Mouse (Mus musculus): ENCODE results near the gene Grap.

Grap gene

DNA sequence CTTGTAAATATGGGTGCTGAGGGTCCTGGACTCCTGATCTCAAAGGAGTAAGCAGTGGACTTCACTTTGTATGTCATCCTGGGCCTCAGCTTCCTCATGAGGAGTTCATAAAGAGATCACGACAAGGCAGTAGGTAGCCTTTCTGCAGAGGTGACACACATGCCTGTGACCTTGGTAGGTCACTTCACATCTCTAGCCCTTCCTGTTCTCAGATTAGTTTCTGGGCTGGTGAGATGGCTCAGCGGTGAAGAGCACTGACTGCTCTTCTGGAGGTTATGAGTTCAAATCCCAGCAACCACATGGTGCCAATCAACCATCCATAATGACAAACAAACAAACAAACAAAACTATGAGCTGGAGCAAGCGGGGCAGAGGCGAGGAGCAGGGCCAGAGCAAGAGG is 24.6 kb downstream of the Grap start:
- no peak for DNase-seq (ENCODE audit: extremely low read depth, low read depth, low spot score)

DNA sequence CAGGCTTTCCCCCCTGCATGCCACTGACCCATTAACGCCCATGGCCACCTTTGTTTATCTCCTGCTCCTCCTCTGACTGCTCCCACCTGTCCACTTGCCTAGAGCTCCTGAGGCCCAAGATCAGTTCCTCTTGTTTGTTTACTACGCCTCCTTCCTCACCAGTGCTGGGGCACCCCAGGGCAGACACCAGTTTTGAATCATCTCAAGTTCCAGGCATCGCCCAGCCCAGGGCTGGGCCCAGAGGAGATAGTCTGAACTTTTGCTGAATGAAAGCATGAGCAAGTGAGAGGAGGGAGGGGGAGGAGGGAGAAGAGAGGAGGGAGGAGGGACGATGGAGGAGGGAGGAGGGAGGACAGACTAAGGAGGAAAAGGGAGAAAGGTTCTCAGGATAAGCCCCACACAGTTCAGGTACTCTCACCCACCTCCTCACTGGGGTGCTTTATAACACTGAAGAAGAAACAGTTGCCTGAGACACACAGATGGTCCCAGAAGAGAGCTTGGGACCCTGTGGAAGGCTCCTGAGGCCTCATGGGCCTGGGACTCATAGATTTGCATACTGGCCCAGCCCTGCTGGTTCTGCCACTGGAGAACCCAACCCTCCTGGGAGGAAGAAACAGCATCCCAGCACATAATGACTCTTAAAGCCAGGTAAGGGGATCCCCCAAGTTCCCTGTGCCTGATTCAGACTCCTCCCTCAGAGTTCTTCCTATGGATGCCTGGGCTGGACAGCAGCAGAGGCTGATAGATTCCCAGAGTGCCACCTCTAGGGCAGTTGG is 26.2 kb downstream of the Grap start:
- DNase-seq (ENCODE audit: extremely low read depth, low read depth, low spot score), result no peak

DNA sequence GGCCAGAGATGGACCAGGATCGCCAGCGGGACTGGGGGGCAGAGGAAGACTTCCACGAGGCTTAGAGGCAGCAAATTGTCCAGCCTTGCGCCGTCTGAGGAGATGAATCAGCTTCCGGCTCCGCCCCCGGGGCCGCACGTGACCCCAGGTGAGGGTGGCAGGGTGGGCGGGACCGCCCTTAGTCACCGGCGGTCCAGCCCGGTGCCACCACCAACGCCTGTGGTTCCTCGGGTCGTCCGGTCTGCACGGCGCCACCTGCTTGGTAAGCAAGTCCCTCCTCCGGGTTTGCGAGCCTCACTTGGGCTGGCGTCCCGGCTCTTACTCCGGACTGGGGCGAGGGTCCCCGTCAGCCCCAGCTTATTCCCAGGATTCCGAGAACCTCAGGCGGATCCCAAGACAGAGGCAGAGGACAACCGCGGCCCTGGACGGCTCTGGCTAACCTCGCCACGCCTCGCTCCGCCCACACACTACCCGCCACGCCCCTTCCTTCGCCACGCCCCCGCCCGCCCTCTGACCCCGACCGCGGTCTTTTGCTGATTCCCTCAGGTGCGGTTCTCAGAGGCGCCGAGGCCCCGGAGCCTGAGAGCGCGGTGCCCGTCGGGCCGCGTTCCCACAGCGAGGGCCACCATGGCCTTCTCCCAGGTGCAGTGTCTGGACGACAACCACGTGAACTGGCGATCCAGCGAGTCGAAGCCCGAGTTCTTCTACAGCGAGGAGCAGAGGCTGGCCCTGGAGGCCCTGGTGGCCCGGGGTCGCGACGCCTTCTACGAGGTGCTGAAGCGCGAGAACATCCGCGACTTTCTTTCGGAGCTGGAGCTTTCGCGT is 31.1 kb downstream of the Grap start, which contains the start of gene Fam83g:
Gene Fam83g, plus strand, starts transcription at position 185 of the 825 bp plus-strand sequence.
- DNase-seq (ENCODE audit: extremely low read depth, low read depth, low spot score), result no peak

DNA sequence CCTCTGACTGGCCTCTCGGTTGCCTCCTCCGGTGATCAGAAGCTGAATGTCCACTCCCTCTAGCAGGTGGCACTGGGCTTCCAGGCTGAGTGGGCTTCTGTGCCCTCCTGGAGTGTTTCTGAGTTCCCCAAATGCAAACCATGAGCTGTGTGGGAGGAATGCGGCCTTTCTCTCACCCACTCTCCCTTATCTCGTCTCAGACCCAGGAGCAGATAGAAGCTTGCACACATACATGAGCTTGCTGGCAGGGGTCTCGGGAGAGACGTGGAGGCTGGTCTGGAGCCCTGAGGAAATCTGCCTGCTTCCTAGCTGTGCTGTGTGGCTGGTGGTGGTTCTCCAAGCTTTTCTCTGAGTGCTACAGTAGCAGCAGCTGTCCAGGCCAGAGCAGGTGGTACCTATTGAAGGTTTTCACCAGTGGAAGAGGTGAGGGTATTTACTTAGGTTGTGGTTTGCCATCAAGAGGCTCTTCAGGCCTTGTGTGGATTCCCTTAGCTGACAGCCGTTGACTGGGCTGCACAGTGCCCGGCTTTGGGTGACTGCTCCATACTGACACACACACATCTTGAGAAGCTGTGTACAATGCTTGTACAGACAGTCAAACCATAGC is 32.2 kb downstream of the Grap start:
- no peak for DNase-seq (ENCODE audit: extremely low read depth, low read depth, low spot score)

DNA sequence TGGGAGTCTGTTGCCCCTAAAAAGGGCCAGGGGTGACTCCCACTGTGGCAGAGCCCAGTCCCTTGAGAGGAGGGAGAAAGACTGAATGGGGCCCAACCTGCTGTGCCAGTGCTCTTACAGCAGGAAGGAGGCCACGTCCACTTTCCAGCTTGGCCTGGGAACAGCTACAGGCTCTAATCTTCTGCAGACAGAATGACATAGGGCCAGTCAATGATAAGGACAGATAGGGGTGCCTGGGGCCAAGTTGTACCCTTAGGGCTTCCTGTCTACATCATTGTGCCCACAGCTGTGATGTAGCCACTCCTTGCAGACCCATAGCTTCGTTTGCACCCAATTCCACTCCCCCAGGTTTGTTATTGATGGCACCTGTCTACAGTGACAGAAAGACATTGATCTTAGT is 33.1 kb downstream of the Grap start:
- no peak for DNase-seq (ENCODE audit: extremely low read depth, low read depth, low spot score)

DNA sequence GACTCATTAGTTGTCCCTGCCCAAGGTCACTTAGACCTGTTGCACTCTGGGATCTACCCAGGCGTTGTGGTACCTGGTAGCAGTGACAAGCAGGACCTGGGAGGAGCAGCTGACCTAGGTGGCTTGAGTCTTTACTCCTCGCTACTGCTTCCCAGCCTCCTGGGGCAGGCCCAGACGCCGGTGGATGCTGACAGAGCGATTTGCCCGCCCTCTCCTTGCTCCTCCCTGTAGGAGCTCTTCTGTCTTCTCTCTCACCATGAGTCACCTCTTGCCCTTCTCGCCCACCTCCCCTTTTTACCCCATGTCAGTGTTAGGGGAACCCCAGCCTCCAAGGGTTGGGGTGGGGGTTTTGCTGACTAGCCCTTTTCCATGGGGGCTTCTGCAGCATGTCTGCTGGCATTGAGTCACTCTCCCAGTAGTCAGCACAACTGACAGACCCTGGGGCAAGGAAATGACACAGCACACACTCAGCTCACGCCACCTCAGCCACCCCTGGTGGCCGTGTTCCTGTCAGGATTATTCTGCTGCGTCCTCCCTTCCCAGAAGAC is 33.9 kb downstream of the Grap start:
- DNase-seq (ENCODE audit: extremely low read depth, low read depth, low spot score), result no peak

DNA sequence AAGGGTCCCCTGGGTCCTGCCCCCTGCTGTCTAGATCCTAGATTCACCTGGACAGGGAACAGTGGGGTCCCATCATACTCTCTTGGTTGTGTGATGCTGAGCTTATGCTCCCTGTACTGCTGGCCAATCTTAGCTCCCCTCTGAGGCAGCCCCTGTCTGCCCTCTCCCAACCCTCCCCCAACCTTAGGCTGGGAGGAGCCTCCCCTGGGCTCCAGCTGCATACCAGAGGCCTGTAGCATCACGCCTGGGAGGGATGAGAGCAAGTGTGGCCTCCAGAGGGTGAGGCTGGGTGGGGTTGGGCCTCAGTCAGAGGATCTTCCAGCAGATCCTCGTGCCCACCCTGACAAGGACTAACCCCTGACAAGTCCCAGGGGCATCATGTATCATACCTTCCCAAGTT is 34.5 kb downstream of the Grap start:
- no peak for DNase-seq (ENCODE audit: extremely low read depth, low read depth, low spot score)

DNA sequence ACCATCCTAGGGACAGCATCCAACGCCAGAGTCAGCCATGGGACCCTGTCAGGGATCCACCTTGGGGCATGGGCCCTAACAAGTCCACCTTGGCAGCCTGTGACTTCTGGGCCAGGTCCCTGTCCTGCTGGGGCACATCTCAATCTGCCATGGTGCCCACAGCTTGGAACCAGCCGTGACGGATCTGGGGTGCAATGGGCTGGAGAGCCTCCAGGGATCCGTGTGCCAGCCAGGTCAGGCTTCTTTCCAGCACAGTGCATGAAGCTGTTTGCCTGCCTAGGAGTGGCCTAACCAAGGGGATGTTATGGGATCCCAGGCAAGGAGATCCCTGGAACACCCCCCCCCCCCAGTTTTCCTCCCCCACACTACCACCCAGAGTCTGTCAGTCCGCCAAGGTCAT is 39.9 kb downstream of the Grap start:
- no peak for DNase-seq (ENCODE audit: extremely low read depth, low read depth, low spot score)

DNA sequence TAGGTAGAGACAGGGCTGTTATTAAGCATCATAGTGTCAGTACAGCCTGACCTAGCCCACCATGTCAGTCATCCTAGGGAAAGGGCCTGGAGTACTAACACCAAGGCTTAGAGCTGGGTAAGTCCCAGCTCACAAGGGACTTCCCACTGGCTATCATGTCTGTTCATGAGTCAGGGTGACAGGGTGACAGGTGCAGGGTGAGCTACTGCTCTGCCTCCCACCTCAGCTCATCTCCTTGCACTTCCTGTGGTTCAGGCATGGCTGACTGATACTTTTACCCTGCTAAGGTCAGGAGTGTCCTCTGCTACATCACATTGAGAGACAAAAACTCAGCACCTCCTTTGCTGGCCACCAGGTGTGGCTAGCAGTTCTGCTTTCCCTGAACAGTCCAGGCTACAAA is 45.8 kb downstream of the Grap start:
- no peak for DNase-seq (ENCODE audit: extremely low read depth, low read depth, low spot score)

DNA sequence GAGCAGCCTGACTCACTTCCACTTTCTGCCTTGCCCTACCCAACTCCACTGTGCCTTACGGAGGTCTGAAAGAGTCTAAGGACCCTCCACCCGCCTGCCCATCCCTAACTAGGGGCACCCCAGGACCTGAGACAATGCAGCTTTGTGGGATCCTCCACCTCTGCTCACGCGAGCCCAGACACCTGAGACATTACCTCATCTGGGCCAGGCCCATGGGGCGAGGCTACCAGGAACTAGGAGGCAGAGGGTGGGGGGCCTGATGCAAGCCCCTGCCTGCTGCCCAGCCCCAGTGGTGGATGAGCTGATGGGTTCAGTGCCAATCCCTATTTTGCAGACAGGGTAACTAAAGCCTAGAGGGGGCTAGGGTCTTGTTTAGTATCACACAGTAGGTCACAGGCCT is 46.4 kb downstream of the Grap start:
- no peak for DNase-seq (ENCODE audit: extremely low read depth, low read depth, low spot score)

DNA sequence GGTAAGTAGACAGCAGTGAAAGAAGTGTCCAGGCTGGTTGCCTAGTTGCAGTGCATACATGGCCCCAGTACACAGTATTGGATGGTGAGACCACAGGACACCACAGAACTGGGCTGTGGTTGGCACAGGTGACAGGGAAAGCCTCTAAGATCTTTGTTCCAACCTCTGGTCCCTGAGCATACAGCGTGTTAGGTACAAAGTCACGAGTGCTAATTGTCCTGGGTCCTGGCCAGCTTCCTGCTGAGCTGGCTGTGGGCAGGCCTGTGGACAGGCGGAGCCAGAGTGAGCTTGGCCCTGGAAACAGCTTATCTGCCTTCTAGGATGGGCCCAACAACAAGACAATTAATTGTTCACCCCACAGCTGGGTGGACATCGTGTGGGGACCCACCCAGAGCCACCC is 46.9 kb downstream of the Grap start:
- DNase-seq (ENCODE audit: extremely low read depth, low read depth, low spot score), result no peak

DNA sequence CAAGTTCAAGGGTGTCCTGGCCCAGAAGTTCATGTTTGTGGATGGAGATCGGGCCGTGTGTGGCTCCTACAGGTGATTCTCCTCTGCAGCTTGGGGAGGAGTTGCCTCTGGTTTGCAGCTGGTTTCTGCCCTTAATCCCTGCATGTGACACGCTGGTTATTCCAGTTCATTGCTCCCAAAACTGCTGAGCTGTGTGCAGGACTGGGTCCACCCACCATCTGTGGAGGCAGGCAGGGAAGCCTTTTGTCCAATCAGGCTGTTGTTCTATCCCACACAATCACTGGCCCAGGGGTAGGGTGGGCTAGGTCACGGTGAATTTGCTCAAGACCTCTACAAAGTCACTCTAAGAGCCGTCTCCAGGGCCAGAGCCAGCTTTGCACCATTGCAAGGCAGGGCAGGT is 48.6 kb downstream of the Grap start:
- DNase-seq (ENCODE audit: extremely low read depth, low read depth, low spot score), result no peak

DNA sequence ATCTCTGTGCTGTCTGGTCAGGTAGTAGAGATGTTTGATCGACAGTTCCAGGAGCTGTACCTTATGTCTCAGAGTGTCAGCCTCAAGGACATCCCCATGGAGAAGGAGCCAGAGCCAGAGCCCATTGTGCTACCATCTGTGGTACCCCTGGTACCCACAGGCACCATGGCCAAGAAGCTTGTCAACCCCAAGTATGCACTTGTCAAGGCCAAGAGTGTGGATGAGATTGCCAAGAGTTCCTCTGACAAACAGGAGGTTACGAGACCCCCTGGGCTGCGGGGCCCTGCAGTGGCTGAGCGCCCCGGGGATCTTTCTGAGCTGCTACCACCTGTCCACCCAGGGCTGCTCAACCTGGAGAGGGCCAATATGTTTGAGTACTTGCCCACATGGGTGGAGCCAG is 49.4 kb downstream of the Grap start:
- no peak for DNase-seq (ENCODE audit: extremely low read depth, low read depth, low spot score)

DNA sequence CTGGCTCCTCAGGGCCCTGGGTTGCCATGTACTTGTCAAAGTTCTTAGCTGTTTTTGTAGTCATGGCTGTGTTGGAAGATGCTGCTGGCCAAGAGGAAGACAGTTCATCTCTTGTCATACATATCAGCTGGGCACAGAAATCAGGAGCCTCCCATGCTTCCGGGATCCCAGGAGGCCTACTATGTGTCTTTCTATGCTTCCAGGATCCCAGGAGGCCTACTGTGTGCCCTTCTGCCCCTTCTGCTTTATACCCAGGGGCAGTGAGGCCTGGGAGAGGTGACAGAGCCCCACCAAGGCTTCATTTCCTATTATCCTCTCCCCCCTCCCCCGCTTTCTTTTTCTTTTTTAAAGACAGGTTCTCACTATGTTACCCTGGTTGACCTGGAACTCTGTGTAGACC is 52.5 kb downstream of the Grap start:
- DNase-seq (ENCODE audit: extremely low read depth, low read depth, low spot score), result no peak

DNA sequence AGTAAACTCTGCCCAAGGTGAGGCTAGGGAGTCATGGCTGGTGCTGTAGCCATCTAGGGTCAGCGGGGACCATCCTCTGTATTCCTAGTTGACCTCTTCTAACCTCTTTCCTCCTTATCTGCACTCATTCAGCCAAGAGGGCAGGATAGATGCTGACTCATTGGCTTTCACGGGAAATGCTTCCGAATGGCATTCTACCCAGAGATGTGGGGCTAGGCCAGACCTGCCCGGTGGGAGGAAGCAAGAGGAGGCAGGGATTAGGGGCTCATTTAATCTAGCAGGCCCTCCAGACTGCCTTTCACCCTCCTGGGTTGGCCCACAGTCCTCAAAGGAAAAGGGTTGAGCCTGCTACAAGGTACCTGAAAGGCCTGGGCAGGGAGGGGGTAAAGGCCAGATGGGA is 53.2 kb downstream of the Grap start:
- no peak for DNase-seq (ENCODE audit: extremely low read depth, low read depth, low spot score)

DNA sequence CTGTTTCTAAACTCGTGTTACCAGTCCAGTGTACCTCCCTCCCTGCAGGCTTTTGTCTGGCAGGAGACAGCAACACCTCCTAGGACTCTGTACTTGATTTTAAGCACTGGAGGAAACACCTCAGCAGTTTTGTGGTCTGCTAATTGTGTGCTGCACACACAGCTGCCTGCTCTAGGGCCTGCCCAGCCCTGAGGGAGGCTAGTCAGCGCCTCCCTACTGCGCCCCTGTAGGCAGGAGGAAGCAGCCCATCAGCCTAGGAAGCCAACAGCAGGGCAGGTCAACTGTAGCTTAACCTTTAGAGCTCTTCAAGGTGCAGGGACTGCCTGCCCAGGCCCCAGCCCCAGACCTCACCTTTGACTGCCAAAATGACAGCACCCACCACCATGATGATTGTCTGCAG is 55.9 kb downstream of the Grap start:
- no peak for DNase-seq (ENCODE audit: extremely low read depth, low read depth, low spot score)

DNA sequence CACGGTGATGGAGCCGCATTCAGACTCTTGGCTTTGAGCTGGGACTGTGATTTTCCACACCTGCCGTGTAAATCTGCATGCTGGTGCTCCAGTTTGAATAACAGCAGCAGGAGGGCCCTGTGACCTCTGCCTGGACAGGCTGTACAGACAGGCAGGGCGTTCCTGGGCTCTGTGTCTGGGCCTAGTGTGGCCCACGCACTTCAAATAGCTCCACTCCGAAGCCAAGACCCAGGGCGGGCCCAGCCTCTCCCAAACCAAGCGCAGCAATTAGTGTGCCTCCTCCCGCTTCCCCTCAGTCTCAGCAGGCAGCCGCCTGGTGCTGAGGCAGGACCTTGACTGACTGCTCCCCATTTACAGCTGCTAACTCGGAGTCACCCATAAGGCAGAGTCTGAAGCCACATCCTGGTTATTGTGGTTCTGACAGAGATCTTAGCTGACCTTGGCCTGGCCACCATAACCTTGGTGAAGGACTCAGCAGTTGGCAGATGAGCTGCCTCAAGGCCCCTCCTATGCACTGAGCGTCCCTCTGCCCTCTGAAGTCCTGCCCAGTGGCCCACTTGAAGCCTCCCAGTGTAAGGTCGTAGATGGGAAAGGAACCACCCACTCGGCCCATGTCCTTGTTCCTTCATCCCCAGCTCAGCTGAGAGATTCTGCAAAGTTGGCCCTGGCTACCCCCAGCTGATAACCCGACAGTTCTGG is 60.2 kb downstream of the Grap start:
- DNase-seq (ENCODE audit: extremely low read depth, low read depth, low spot score), result no peak

DNA sequence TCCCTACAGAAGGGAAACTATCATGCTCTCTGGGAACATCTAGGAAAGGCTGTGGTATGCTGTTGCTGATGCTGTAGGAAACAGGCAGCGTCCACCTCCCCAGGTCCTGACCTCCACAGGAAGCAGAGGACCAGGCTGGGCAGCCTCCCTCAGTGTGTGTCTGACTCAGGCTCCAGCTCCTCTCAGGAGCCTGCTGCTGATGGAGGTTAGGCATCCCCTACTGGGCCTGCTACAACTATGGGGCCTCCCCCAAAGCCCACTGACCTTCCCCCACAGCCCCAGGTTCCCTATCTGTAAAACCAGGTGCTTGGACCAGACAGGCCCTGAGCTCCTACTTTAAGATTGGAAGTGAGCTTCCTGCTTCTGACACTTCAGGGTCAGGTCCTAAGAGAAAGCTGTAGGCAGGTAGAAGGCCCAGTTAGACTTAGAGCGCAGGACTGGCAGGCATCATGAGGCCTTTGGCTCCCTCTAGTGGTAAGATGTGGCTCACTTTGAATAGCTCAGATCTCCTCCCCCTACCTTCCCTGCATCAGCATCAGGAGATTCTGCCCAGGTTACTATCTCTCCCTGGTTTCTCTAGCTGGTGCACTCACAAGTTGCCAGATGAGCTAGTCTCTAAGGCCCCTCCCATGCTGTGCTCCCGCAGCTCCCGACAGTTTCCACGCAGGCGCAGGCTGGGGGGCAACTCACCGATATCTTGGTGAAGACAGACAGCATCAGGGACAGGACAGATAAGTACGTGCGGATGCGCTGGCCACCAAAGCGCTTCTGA is 61.5 kb downstream of the Grap start:
- DNase-seq (ENCODE audit: extremely low read depth, low read depth, low spot score), result no peak

DNA sequence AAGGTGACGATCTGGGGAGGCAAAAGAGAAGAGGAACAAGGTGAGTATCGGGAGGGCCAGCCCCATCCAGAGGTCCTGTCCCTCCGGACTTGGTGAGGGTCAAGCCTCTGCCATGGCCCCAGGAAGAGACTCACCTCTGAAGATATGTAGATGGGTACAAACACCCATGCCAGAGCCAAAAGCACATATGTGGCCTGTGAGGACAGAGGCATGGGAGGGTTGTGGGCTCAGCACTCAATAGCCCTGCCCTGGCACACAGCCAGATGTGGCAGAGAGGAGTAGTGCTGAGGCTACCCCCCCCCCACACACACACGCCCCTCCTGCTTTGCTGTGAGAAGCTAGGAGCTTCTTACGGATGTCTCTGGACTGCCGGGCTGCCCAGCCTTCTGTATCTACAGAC is 62.1 kb downstream of the Grap start:
- no peak for DNase-seq (ENCODE audit: extremely low read depth, low read depth, low spot score)

DNA sequence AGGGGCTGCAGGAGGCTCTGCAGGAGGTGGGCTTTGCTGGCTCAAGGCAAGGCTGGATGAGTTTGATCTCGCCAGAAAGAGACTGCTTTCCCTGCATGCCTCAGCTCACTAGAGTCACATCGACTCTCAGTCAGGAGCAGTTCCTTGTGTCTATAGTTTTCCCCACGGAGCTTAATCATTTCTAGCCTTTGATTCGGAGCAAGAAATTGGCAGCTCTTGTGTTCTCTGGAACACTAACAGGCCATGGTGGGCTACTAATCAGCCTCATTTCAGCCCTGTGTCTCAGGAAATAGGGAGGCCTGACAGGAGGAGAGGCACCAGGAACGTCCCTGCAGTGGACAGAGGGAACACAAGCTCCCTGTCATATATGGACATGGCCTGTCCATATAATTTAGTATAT is 64.9 kb downstream of the Grap start:
- DNase-seq (ENCODE audit: extremely low read depth, low read depth, low spot score), result no peak

Measured in fat pad, adult 2 months (tissue).